Mouse (Mus musculus): ENCODE data around the gene Ethe1.
"Not testable (repeated sequence)": the region's sequence is repeated elsewhere in the genome, so short reads cannot be mapped to it uniquely, and the experiment has no call there.

The Ethe1 gene

GRCm38 (mm10) chr7:24614816-24615215 lies 27.5 kb downstream of the Ethe1 start:
- DNase-seq = no peak

GRCm38 (mm10) chr7:24617763-24618162 lies 30.4 kb downstream of the Ethe1 start:
- DNase-seq = no peak

- not testable (repeated sequence) for DNase-seq
Measured at GRCm38 (mm10) chr7:24618374-24618773, 31.0 kb downstream of the Ethe1 start.

GRCm38 (mm10) chr7:24619671-24620397 lies 32.5 kb downstream of the Ethe1 start:
- no peak for DNase-seq

- no peak for DNase-seq
Measured at GRCm38 (mm10) chr7:24621193-24621592, 33.9 kb downstream of the Ethe1 start.

- DNase-seq = no peak
Measured at GRCm38 (mm10) chr7:24622967-24623366, 35.6 kb downstream of the Ethe1 start.

GRCm38 (mm10) chr7:24628685-24629610 lies 41.6 kb downstream of the Ethe1 start:
- peak; percentile 95 for DNase-seq

GRCm38 (mm10) chr7:24629672-24630071 lies 42.3 kb downstream of the Ethe1 start:
- no peak for DNase-seq

- no peak for DNase-seq
Measured at GRCm38 (mm10) chr7:24630116-24630880, 43.0 kb downstream of the Ethe1 start.

GRCm38 (mm10) chr7:24636264-24636663 lies 48.9 kb downstream of the Ethe1 start, which contains the start of gene Lypd3:
TSS of gene Lypd3 (plus strand) at chr7:24636550.
- DNase-seq = no peak

GRCm38 (mm10) chr7:24637046-24637445 lies 49.7 kb downstream of the Ethe1 start:
- DNase-seq = no peak

- peak; percentile 36 for DNase-seq
Measured at GRCm38 (mm10) chr7:24638026-24638856, 50.9 kb downstream of the Ethe1 start.

- no peak for DNase-seq
Measured at GRCm38 (mm10) chr7:24640450-24640849, 53.1 kb downstream of the Ethe1 start.

GRCm38 (mm10) chr7:24642491-24642890 lies 55.1 kb downstream of the Ethe1 start:
- DNase-seq = peak; percentile 61

GRCm38 (mm10) chr7:24644492-24644891 lies 57.1 kb downstream of the Ethe1 start:
- no peak for DNase-seq

GRCm38 (mm10) chr7:24644996-24645395 lies 57.7 kb downstream of the Ethe1 start:
- DNase-seq = no peak

- no peak for DNase-seq
Measured at GRCm38 (mm10) chr7:24646486-24646885, 59.1 kb downstream of the Ethe1 start.

- DNase-seq = peak; percentile 59
Measured at GRCm38 (mm10) chr7:24653681-24654080, 66.3 kb downstream of the Ethe1 start.

Measured in embryo, embryonic 11 days (tissue).